Mouse (Mus musculus) liver, embryonic 14.5 days (tissue): ENCODE data around the gene Dapk1.

Experiments
- CTCF ChIP-seq: IDR thresholded peaks from 2 replicates; pipeline ENCODE4 v1.5.1; 2016; ENCODE audit warnings: antibody characterized with exemption, low read depth, control low read depth
- EP300 ChIP-seq: IDR thresholded peaks from 2 replicates; pipeline ENCODE4 v1.6.1; 2016; ENCODE audit warnings: antibody characterized with exemption, low read depth

GRCm38 (mm10) chr13:60759136-60759535, 157.4 kb downstream of the Dapk1 start:
- TF ChIP-seq CTCF = peak; percentile 78
- no peak for TF ChIP-seq EP300
